Mouse (Mus musculus) lung, embryonic 15.5 days (tissue): ENCODE data around the gene Ube2z. TPM values are rescaled to one million over a fixed set of nuclear protein-coding genes. Genes with fewer than 3 reads are reported as not detected.

ENCODE experiments used
- ATAC-seq: fragments of 200-750 bp; cut with Nextera tagmentation; 2 replicates; pipeline ENCODE4 v1.8.0; 2017; ENCODE audit warnings: moderate number of reproducible peaks, borderline replicate concordance; ENCODE audit not compliant: low FRiP score, low TSS enrichment; ENCODE audit errors: extremely low read depth
- H3K27ac ChIP-seq: fragments of 300-500 bp; sonication (generic); 2 replicates; pipeline ENCODE4 v1.5.1; 2015; ENCODE audit warnings: moderate library complexity, mild to moderate bottlenecking, inconsistent platforms
- H3K27me3 ChIP-seq: fragments of 300-500 bp; sonication (generic); 2 replicates; pipeline ENCODE4 v1.6.1; 2015; ENCODE audit warnings: inconsistent platforms
- H3K36me3 ChIP-seq: fragments of 300-500 bp; sonication (generic); 2 replicates; pipeline ENCODE4 v1.6.1; 2015; ENCODE audit warnings: inconsistent platforms
- H3K4me1 ChIP-seq: fragments of 300-500 bp; sonication (generic); 2 replicates; pipeline ENCODE4 v1.6.1; 2015; ENCODE audit warnings: inconsistent platforms
- H3K4me2 ChIP-seq: fragments of 300-500 bp; sonication (generic); 2 replicates; pipeline ENCODE4 v1.6.1; 2015; ENCODE audit warnings: inconsistent platforms, mild to moderate bottlenecking, moderate library complexity
- H3K4me3 ChIP-seq: fragments of 300-500 bp; sonication (generic); 2 replicates; pipeline ENCODE4 v1.5.1; 2015; ENCODE audit warnings: mild to moderate bottlenecking, inconsistent platforms
- H3K9ac ChIP-seq: fragments of 300-500 bp; sonication (generic); 2 replicates; pipeline ENCODE4 v1.6.1; 2015; ENCODE audit warnings: inconsistent platforms
- H3K9me3 ChIP-seq: fragments of 300-500 bp; sonication (generic); 2 replicates; pipeline ENCODE4 v1.6.1; 2016; ENCODE audit warnings: inconsistent platforms
- WGBS: fragments of 180-500 bp; shearing (Covaris S2); methylation state at CpG from one replicate; pipeline ENCODE4 v1.1.7; 2015; 5-methylcytosine and 5-hydroxymethylcytosine counted together
- polyA plus RNA-seq: library from polyadenylated mRNA; unstranded; fragments of >200 nt; fragmentation: Nextera tagmentation; extraction: Ambion mirVana; gene quantifications from 2 replicates; pipeline ENCODE4 v1.2.1, GENCODE M21; 2015

Ube2z gene
- polyA plus RNA-seq, 1 experiment from 2014 or later: 45.0 TPM

DNA sequence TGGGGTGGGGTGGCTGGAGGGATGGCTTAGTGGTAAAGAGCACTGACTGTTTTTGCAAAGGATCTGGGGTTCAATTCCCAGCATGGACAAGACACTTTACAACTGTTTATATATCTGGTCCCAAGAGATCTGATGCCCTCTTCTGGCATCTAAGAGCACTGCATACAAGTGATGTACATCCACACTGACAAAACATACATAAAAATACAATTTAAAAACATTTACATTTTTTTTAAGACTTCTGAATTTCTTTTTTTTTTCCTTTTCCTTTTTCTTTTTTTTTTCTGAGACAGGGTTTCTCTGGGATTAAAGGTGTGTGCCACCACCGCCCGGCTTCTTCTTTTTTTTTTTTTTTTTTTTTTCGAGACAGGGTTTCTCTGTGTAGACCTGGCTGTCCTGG lies 31.9 kb downstream of the Ube2z start:
- Histone ChIP-seq H3K27me3 (0 out of 2 replicates have a peak, but pooled peaks cover 10% of the 10 kb centered on the region), H3K9me3 (no peaks in the 10 kb centered on the region), H3K9ac (no peak overlapping the region), H3K4me2 (no peak overlapping the region), H3K4me3 (no peak overlapping the region), H3K27ac (no peak overlapping the region), H3K4me1 (peaks cover 17% of the 10 kb centered on the region), H3K36me3 (0 out of 2 replicates have a peak, but pooled peaks cover 3% of the 10 kb centered on the region)
- ATAC-seq: no peak
- 96% methylated on average over 3 of the region's 3 CpGs for WGBS

DNA sequence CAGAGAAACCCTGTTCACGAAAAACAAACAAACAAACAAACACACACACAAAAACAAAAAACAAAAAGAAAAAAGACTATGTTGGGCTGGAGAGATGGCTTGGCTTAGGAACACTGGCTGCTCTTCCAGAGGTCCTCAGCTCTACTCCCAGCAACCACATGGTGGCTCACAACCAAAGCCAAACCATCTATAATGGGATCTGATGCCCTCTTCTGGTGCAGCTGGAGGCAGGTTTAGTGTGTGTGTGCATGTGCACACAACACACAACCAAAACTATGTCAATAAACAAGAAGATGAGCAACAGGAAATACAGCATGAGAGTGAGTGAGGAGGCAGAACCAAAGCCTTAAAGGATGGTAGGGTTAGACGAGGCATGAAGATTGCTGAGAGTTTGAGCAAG lies 33.5 kb downstream of the Ube2z start:
- Histone ChIP-seq H3K27me3 (0 out of 2 replicates have a peak, but pooled peaks cover 10% of the 10 kb centered on the region), H3K4me3 (no peak overlapping the region), H3K9ac (no peak overlapping the region), H3K4me2 (no peak overlapping the region), H3K27ac (no peak overlapping the region), H3K36me3 (no peaks in the 10 kb centered on the region), H3K4me1 (peaks cover 17% of the 10 kb centered on the region), H3K9me3 (no peaks in the 10 kb centered on the region)
- ATAC-seq: no peak
- 73% methylated on average over 2 of the region's 2 CpGs for WGBS

DNA sequence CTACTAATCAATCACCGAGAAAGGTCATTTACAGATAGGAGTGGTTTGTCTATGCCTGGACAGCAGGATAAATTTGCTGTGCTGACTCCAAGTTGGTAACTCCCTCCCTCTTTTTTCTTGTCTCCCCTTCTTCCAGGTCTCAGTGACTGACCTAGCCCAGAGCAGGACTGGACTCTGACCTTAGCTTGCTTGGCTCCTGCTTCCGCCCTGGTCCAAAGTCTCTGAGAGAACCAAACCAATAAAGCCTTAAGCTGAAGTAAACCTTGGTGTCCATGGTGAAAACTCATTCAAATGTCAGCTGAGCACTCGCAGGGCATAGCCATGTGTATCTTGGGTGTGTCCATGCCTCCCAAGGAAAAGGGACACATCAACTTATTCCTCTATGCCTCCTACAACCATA lies 34.6 kb downstream of the Ube2z start:
- 82% methylated on average over 3 of the region's 3 CpGs for WGBS
- H3K27me3 ChIP-seq: 0 out of 2 replicates have a peak, but pooled peaks cover 10% of the 10 kb centered on the region
- no peaks in the 10 kb centered on the region for H3K36me3 ChIP-seq

DNA sequence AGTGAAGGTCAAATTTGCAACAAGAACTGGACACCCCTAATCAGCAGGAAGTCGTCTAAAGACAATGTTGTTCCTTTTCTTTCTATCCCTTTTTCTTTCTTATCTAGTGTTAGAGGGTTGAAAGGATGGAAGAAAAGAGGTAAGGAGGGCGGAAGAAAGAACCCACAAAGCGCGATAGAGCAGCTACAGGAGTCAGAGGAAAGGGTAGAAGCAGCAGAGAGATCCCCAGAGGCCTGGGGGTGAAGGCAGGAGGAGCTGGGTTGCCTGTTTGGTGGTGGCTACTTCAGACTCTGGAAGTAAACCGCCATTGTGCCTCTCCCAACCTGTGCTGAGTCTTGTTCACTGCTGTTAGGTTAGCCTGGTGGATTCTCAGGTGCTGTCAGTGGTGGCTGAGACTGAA lies 37.1 kb downstream of the Ube2z start:
- no peak overlapping the region for H3K9ac ChIP-seq
- no peak overlapping the region for H3K4me2 ChIP-seq
- no peaks in the 10 kb centered on the region for H3K36me3 ChIP-seq
- H3K4me3 ChIP-seq: no peak overlapping the region
- H3K4me1 ChIP-seq: no peaks in the 10 kb centered on the region
- no peak overlapping the region for H3K27ac ChIP-seq
- 0 out of 2 replicates have a peak, but pooled peaks cover 10% of the 10 kb centered on the region for H3K27me3 ChIP-seq
- no peak for ATAC-seq
- 67% methylated on average over 5 of the region's 5 CpGs for WGBS
- H3K9me3 ChIP-seq: no peaks in the 10 kb centered on the region

More for the DNA sequence above, 34.6 kb downstream of the Ube2z start:
- Histone ChIP-seq H3K4me2 (no peak overlapping the region), H3K4me1 (peaks cover 11% of the 10 kb centered on the region), H3K27ac (no peak overlapping the region), H3K9me3 (no peaks in the 10 kb centered on the region), H3K4me3 (no peak overlapping the region), H3K9ac (no peak overlapping the region)
- ATAC-seq: no peak

DNA sequence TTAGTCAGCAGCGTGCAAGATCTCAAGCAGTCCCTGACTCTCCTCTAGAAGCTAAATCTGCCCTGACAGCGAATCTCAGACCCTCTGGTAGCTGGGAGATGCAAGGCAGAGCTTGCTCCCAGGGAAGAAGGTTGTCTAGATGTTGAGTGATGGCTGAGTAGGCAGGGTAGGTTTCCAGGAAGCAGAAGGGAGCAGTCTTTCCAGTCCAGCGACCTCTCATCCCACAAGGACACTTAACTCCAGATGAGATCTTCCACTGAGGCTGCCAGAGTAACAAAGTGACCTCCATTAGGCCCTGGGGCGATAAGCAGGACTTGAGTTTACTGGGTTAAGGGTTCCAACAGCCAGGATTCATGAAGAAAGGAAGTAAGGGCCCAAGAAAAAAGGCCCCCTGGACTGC lies 44.6 kb downstream of the Ube2z start:
- no peak overlapping the region for H3K4me2 ChIP-seq
- H3K9ac ChIP-seq: no peak overlapping the region
- H3K4me1 ChIP-seq: no peaks in the 10 kb centered on the region
- no peak overlapping the region for H3K27ac ChIP-seq
- ATAC-seq: no peak
- no peaks in the 10 kb centered on the region for H3K36me3 ChIP-seq
- H3K27me3 ChIP-seq: peaks cover 4% of the 10 kb centered on the region; the same call in 1 of the 2 replicates
- WGBS: 43% methylated on average over 4 of the region's 4 CpGs
- no peaks in the 10 kb centered on the region for H3K9me3 ChIP-seq
- no peak overlapping the region for H3K4me3 ChIP-seq

DNA sequence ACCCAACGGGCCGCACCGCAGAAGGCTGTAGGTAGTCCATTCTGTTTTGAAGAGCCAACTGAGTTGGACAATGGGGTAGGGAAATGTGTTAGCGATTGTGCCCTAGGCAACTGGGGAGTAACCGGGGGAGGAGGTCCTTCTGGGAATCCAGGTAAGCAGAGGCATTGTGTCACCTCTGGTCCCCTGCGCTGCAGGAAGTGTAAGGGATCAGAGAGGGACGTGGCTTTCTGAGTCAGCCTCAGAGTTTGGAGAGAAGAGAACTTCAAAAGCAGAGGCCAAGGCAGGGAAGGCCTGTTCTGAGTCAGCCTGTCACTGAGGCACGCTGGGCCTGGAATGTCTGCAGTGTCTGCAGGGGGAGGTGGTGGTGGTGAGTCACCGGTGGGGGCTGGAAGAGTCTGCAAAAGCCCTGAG lies 47.2 kb downstream of the Ube2z start:
- 26% methylated on average over 9 of the region's 9 CpGs for WGBS

DNA sequence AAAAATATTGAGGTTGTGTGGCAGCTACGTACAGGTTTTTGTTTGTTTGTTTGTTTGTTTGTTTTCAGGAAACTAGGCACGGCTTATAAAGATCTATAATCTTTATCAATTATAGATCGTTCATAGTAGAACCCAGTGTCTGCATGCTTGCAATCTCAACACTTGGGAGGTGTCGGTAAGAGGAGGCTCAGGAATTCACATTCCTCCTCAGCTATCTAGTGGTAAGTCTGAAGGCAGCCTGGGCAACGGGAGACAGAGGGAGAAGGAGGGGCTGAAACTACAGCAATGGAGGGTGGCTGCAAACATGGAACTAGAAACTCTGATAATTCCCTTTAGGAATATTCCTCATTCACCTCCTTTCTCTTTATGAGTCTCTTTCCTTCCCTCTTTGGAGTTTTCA lies 49.8 kb downstream of the Ube2z start:
- Histone ChIP-seq H3K27me3 (peaks cover 28% of the 10 kb centered on the region), H3K4me3 (no peak overlapping the region), H3K9me3 (no peaks in the 10 kb centered on the region), H3K9ac (no peak overlapping the region), H3K4me2 (no peak overlapping the region), H3K4me1 (no peaks in the 10 kb centered on the region), H3K27ac (no peak overlapping the region), H3K36me3 (no peaks in the 10 kb centered on the region)
- no peak for ATAC-seq
- 23% methylated on average over 5 of the region's 5 CpGs for WGBS

More for the DNA sequence above, 47.2 kb downstream of the Ube2z start:
- H3K36me3 ChIP-seq: no peaks in the 10 kb centered on the region
- ATAC-seq: no peak
- H3K9me3 ChIP-seq: no peaks in the 10 kb centered on the region
- H3K27ac ChIP-seq: no peak overlapping the region
- H3K4me3 ChIP-seq: no peak overlapping the region
- H3K4me1 ChIP-seq: no peaks in the 10 kb centered on the region
- no peak overlapping the region for H3K4me2 ChIP-seq
- peaks cover 12% of the 10 kb centered on the region for H3K27me3 ChIP-seq
- no peak overlapping the region for H3K9ac ChIP-seq

DNA sequence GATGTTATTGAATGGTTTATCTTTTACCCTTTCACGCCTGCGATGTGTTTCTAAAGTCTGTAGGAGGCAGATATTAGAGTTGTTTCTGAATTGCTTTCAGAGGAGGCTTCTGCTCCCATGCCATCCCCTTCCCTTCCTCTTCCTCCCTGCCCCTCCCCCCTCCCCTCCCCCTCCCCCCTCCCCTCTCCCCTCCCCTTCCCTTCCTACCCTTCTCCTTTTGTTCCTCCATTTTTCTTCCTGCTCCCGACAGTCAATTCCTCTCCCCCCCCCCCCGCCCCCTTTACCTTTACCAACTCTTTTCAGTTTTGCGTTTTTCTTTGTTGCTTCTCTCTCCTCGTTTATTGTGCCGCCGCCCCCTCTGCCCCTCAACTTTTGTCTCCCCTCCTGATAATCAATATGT lies 53.2 kb downstream of the Ube2z start:
- Histone ChIP-seq H3K4me1 (peaks cover 10% of the 10 kb centered on the region), H3K9ac (no peak overlapping the region), H3K27ac (no peak overlapping the region), H3K4me2 (no peak overlapping the region), H3K27me3 (peaks cover 32% of the 10 kb centered on the region), H3K4me3 (no peak overlapping the region), H3K9me3 (no peaks in the 10 kb centered on the region), H3K36me3 (no peaks in the 10 kb centered on the region)
- no peak for ATAC-seq
- 8% methylated on average over 3 of the region's 8 CpGs for WGBS

DNA sequence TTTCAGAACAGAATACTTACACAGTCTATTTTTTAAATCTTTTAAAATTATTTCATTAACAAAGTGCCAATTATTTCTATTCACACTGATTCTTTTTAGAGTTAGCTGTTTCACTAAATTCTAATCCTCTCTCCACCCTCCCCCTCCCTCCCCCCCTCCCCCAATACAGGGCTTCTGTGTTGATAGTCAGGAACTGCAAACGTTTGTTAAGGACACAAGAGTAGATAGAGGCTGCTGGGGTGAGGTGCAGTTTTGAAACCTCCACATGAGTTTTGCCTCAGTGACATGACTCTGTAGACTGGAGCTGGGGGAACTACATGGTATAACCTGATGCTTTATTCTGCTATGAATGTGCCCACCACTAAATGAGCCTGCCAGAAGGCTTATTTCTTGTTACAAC lies 56.4 kb downstream of the Ube2z start:
- no peaks in the 10 kb centered on the region for H3K36me3 ChIP-seq
- no peak overlapping the region for H3K9ac ChIP-seq
- H3K9me3 ChIP-seq: no peaks in the 10 kb centered on the region
- ATAC-seq: no peak
- 0% methylated on average over 1 of the region's 1 CpGs for WGBS
- no peak overlapping the region for H3K4me3 ChIP-seq
- H3K27me3 ChIP-seq: peaks cover 24% of the 10 kb centered on the region
- no peak overlapping the region for H3K27ac ChIP-seq
- H3K4me2 ChIP-seq: no peak overlapping the region
- H3K4me1 ChIP-seq: peaks cover 24% of the 10 kb centered on the region

DNA sequence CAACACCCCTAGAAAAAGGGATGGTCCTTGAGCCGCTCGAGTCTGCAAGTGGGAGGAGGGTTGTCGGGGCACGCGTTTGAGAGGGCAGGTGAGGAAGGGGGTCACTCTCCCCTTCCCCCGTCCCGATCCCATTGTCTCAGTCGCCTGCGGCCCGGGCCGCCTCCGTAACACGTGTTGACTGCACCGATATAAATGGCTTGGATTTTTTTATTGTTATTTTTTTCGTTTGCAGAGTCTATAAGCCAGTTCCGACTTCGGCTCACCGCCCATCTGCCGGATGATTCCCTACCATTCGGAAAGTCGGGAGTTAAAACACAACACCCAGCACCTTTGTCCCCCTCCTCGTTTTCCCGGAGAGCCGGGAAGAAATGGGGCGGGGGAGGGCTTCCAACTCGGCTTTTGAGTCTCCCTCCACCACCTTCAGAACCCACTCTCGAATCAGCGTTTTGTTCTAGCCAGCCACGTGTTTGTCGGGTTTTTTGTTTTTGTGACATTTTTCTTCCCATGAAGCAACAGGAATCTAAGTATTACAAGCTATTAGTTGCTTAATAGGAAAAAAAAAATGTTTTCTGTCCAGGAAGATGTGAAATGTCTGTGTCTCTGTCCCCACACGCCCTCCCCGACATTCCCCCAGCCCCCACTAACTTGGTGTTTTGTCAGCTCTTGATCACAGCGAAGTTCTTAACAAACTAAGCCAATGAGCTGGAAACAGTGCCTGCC lies 57.5 kb downstream of the Ube2z start:
- Histone ChIP-seq H3K9me3 (no peaks in the 10 kb centered on the region), H3K4me3 (peak overlapping the region; percentile 73), H3K36me3 (no peaks in the 10 kb centered on the region), H3K27ac (peak overlapping the region; percentile 93), H3K9ac (peak overlapping the region; percentile 87), H3K4me1 (peaks cover 31% of the 10 kb centered on the region), H3K27me3 (peaks cover 19% of the 10 kb centered on the region), H3K4me2 (peak overlapping the region; percentile 92)
- WGBS: under 1% methylated on average over 33 of the region's 33 CpGs
- no peak for ATAC-seq

DNA sequence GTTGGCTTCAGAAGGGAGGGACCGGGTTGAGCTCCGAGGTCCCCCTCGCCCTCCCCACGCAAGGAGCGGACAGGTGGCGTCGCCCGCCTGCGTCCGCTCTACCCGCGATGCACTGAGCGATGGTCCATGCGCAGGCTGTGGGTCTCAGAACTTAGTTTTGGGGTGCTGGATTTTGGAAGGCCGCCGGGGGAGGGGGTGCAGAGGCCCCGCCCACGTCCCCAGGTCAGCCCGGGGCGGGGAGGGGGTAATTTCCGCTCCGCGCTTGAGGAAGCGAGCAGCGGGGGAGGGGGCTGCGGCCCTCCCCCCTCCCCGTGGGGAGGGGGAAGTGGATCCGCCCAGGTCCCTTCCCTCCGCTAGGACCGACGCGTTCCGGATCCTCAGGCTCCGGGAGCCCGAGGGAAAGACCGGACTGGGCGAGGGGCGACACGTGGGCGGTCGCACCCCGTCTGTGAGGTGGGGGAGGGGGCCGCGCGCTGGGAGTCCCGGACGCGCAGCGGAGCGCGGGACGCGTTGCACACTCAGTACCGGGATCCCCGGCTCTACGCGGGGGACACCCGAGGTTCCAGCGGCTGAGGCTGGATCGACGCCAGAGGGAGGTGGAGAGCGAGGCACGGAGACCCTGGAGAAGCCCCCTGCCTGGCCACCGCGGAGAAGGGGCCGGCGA lies 58.2 kb downstream of the Ube2z start:
- WGBS: under 1% methylated on average over 53 of the region's 67 CpGs
- peak; percentile 46 for ATAC-seq

DNA sequence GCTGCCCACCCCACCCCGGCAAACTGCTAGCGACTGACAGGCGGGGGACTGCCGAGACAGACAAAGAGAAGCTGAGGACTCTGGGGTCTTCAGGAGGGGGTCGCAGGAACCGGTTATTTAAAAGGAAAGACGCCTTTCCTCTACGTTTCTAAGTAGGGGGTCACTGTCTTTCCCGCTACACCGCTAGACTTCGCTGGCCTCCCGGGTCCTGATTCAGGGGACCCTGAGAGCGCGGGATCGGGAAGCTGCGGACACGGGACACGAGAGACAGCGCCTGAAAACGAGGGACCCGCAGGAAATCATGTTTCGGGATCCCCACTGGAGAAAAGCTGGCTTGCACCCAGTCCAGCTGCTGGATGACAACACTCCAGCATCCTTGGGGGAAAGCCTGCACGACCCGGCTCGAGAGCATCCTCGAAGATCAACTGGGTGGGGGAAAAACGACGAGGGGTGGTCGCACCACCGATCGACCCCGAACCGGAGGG lies 58.8 kb downstream of the Ube2z start:
- Histone ChIP-seq H3K4me3 (peak overlapping the region; percentile 73), H3K9ac (peak overlapping the region; percentile 87), H3K4me1 (peaks cover 43% of the 10 kb centered on the region), H3K27ac (peak overlapping the region; percentile 93), H3K9me3 (no peaks in the 10 kb centered on the region), H3K36me3 (no peaks in the 10 kb centered on the region), H3K27me3 (peaks cover 12% of the 10 kb centered on the region), H3K4me2 (peak overlapping the region; percentile 92)
- ATAC-seq: 0 out of 2 replicates have a peak, but pooled peaks have one; percentile 4
- under 1% methylated on average over 33 of the region's 33 CpGs for WGBS

More for the DNA sequence above, 58.2 kb downstream of the Ube2z start:
- Histone ChIP-seq H3K27me3 (peaks cover 15% of the 10 kb centered on the region), H3K36me3 (no peaks in the 10 kb centered on the region), H3K27ac (peak overlapping the region; percentile 93), H3K9ac (peak overlapping the region; percentile 87), H3K4me3 (peak overlapping the region; percentile 73), H3K4me1 (peaks cover 38% of the 10 kb centered on the region), H3K4me2 (peak overlapping the region; percentile 92), H3K9me3 (no peaks in the 10 kb centered on the region)
